Mouse (Mus musculus): ENCODE measurements at regions not wholly inside any gene's neighbourhood (a gene's known extent, or its start where the extent isn't known, plus 50 kb on each side); places are given as distances from the start of the nearest gene placed in this dataset.

DNA sequence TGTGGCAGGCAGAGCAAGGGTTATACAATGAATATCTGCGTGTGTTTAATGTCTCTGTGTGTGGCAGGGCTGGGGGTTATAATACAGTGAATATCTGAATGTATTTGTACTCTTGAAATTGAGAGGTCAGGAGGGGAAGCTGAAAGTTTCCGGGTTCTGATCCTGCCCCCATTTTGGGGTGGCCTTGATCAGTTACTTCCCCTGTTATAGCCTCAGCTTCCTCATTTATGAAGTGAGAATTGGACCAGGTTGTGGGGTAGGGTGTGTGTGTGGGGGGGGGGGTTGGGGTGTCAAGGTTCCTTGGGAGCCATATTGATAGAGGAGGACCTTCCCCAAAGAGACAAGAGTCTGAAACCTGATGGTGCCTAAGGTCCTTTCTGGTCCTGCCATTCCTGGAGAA, 152.8 kb upstream of the Mrps10 start:
- TF ChIP-seq CTCF (IDR thresholded peaks at IDR 0.05; ENCODE audit: borderline replicate concordance, control insufficient read depth, extremely low read depth, insufficient read depth, low read length, poor library complexity) (no peak), POLR2A (IDR thresholded peaks at IDR 0.05; ENCODE audit: control insufficient read depth, extremely low read depth, insufficient read depth, low read length, poor library complexity) (no peak)

All from thymus, adult 2 months (tissue).